Mouse (Mus musculus) mammary gland, adult 2 months (tissue): ENCODE data around the gene Sat2. TPM values are rescaled to one million over a fixed set of nuclear protein-coding genes. Genes with fewer than 3 reads are reported as not detected.

ENCODE experiments used
- polyA plus RNA-seq: library from polyadenylated mRNA; depleted of rRNA; stranded (reverse); fragments of >200 nt; gene quantifications from 2 replicates; pipeline ENCODE4 v1.2.3, GENCODE M21; 2012; ENCODE audit warnings: low replicate concordance; rRNA removed

The Sat2 gene
- polyA plus RNA-seq, result 2.1 and 6.7 TPM in 2 replicates

GRCm38 (mm10) chr11:69621571-69622268 is at the start of gene Sat2:
Gene Sat2, plus strand, starts transcription at chr11:69622024.

GRCm38 (mm10) chr11:69580091-69580514 is 41.7 kb upstream of the Sat2 start, which contains the start of the genes Wrap53 and Trp53:
Gene Wrap53, minus strand, starts transcription at chr11:69580255.
Gene Trp53, plus strand, starts transcription at chr11:69580359.

GRCm38 (mm10) chr11:69605726-69606490 is 15.9 kb upstream of the Sat2 start, which contains the start of gene Atp1b2:
Gene Atp1b2, minus strand, starts transcription at chr11:69605942.

GRCm38 (mm10) chr11:69617805-69618204 is 4.0 kb upstream of the Sat2 start, which contains the start of gene Shbg:
Gene Shbg, minus strand, starts transcription at chr11:69617905.

GRCm38 (mm10) chr11:69632284-69633089 is 10.7 kb downstream of the Sat2 start, which contains the start of gene Fxr2:
Gene Fxr2, plus strand, starts transcription at chr11:69632990.

GRCm38 (mm10) chr11:69655264-69656064 is 33.6 kb downstream of the Sat2 start, which contains the start of gene Sox15:
Gene Sox15, plus strand, starts transcription at chr11:69655314.

GRCm38 (mm10) chr11:69662213-69662966 is 40.6 kb downstream of the Sat2 start, which contains the start of gene Mpdu1:
Gene Mpdu1, minus strand, starts transcription at chr11:69662642.

GRCm38 (mm10) chr11:69665961-69666664 is 44.3 kb downstream of the Sat2 start, which contains the start of gene Cd68:
Gene Cd68, minus strand, starts transcription at chr11:69666153.

GRCm38 (mm10) chr11:69672211-69672706 is 50.4 kb downstream of the Sat2 start, which contains the start of gene Eif4a1:
Gene Eif4a1, minus strand, starts transcription at chr11:69672423.

Other genes with a start within 250 kb of the Sat2 start
- gene Naa38, start 226.5 kb upstream of the Sat2 start, polyA plus RNA-seq, result 151 and 175 TPM in 2 replicates
- 17.6 and 18.6 TPM in 2 replicates for gene Cyb5d1, start 226.4 kb upstream of the Sat2 start, polyA plus RNA-seq
- gene Tmem88, start 223.8 kb upstream of the Sat2 start, polyA plus RNA-seq, result 51.2 and 75.7 TPM in 2 replicates
- gene Kdm6b, start 208.3 kb upstream of the Sat2 start, polyA plus RNA-seq, result 8.2 and 21.0 TPM in 2 replicates
- gene Dnah2, start 72.9 kb upstream of the Sat2 start, polyA plus RNA-seq, result 0.20 and 0.27 TPM in 2 replicates
- 1.1 and 2.5 TPM in 2 replicates for gene Efnb3, start 61.8 kb upstream of the Sat2 start, polyA plus RNA-seq
- gene Wrap53, start 41.8 kb upstream of the Sat2 start, polyA plus RNA-seq, result 19.0 and 19.8 TPM in 2 replicates
- gene Trp53, start 41.7 kb upstream of the Sat2 start, polyA plus RNA-seq, result 122 and 145 TPM in 2 replicates
- 11.6 and 60.5 TPM in 2 replicates for gene Atp1b2, start 16.1 kb upstream of the Sat2 start, polyA plus RNA-seq
- gene Shbg, start 4.1 kb upstream of the Sat2 start, polyA plus RNA-seq, result 0.08 TPM in 1 of 2 replicates, not detected in the other
- 50.5 and 57.2 TPM in 2 replicates for gene Fxr2, start 11.0 kb downstream of the Sat2 start, polyA plus RNA-seq
- gene Sox15, start 33.3 kb downstream of the Sat2 start, polyA plus RNA-seq, result 0.66 and 1.1 TPM in 2 replicates
- 139 and 176 TPM in 2 replicates for gene Mpdu1, start 40.6 kb downstream of the Sat2 start, polyA plus RNA-seq
- 76.8 and 80.0 TPM in 2 replicates for gene Cd68, start 44.1 kb downstream of the Sat2 start, polyA plus RNA-seq
- 199 and 324 TPM in 2 replicates for gene Eif4a1, start 50.4 kb downstream of the Sat2 start, polyA plus RNA-seq
- 40.2 and 91.5 TPM in 2 replicates for gene Senp3, start 60.1 kb downstream of the Sat2 start, polyA plus RNA-seq
- 5.2 and 9.5 TPM in 2 replicates for gene Tnfsf13, start 63.8 kb downstream of the Sat2 start, polyA plus RNA-seq
- gene Tnfsf12, start 73.8 kb downstream of the Sat2 start, polyA plus RNA-seq, result 48.2 and 64.3 TPM in 2 replicates
- 8.4 and 11.1 TPM in 2 replicates for gene Tnfsfm13, start 74.1 kb downstream of the Sat2 start, polyA plus RNA-seq
- 18.0 and 27.0 TPM in 2 replicates for gene Polr2a, start 136.6 kb downstream of the Sat2 start, polyA plus RNA-seq
- gene Slc35g3, start 139.9 kb downstream of the Sat2 start, polyA plus RNA-seq, result not detected in 2 replicates
- 47.2 and 88.9 TPM in 2 replicates for gene Zbtb4, start 143.9 kb downstream of the Sat2 start, polyA plus RNA-seq
- gene Chrnb1, start 173.9 kb downstream of the Sat2 start, polyA plus RNA-seq, result 14.0 and 38.5 TPM in 2 replicates
- 11.4 and 13.5 TPM in 2 replicates for gene Fgf11, start 179.8 kb downstream of the Sat2 start, polyA plus RNA-seq
- 4.5 and 10.8 TPM in 2 replicates for gene Tmem102, start 183.6 kb downstream of the Sat2 start, polyA plus RNA-seq
- gene Gm39566, start 193.3 kb downstream of the Sat2 start, polyA plus RNA-seq, result not detected in 2 replicates
- not detected in 2 replicates for gene Spem2, start 196.4 kb downstream of the Sat2 start, polyA plus RNA-seq
- gene Spem1, start 200.2 kb downstream of the Sat2 start, polyA plus RNA-seq, result 0.19 and 0.35 TPM in 2 replicates
- gene Nlgn2, start 215.8 kb downstream of the Sat2 start, polyA plus RNA-seq, result 23.5 and 39.4 TPM in 2 replicates
- 180 and 280 TPM in 2 replicates for gene Tmem256, start 216.5 kb downstream of the Sat2 start, polyA plus RNA-seq
- gene Plscr3, start 224.4 kb downstream of the Sat2 start, polyA plus RNA-seq, result 125 and 161 TPM in 2 replicates
- gene Tnk1, start 236.7 kb downstream of the Sat2 start, polyA plus RNA-seq, result 11.8 and 14.1 TPM in 2 replicates